Mouse (Mus musculus): ENCODE data around the gene Il9. TPM values are rescaled to one million over a fixed set of nuclear protein-coding genes. Genes with fewer than 3 reads are reported as not detected.

The Il9 gene
- polyA plus RNA-seq, 1 experiment, result not detected

GRCm38 (mm10) chr13:56475363-56475762, 6.7 kb downstream of the Il9 start:
- 22% methylated on average over 4 of the region's 4 CpGs for WGBS
- DNase-seq (ENCODE audit: low read depth, low spot score), result no peak

GRCm38 (mm10) chr13:56472661-56473060, 9.4 kb downstream of the Il9 start:
- no peak for DNase-seq (ENCODE audit: low read depth, low spot score)
- 90% methylated on average over 9 of the region's 9 CpGs for WGBS

GRCm38 (mm10) chr13:56471951-56472350, 10.1 kb downstream of the Il9 start:
- WGBS, result 56% methylated on average over 9 of the region's 9 CpGs
- no peak for DNase-seq (ENCODE audit: low read depth, low spot score)

DNA sequence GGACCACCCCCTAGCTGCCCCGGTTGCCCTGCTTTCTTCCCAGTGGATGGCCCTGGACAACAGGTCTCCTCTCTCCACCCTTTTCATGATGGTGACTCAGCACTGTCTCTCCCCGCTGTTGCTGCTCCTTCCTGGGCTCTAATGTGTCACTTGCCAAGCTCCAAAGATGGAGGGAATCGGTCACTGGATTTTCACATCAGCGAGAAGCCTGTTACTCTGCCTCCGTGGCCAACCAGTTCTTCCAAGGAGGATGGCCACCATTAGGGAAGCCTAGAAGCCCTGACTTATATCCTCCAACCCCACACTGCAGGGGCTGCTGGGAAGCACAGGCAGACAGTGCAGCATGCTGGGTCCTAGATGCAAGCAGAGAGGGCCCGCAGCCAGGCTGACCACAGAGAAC, 10.8 kb downstream of the Il9 start:
- DNase-seq (ENCODE audit: low read depth, low spot score), result no peak
- 81% methylated on average over 6 of the region's 6 CpGs for WGBS

DNA sequence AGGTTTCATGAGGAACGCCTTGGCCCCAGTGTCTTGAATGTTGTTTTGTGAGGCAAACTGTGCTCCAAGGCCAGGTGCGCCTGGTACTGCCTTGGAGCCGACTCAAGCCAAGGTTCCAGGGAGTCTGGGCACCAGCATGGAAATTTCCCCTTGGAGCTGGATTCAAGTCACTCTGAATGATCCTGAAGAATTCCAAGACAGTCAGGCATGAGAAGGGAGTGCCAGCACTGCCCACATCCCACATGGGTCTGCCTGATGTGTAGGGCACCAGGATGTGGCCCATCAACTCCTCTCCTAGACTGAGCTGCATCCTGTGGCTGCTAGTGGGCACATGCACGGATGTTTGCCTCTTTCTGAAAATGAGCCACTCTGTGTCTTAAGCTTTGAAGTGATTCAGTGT, 13.5 kb downstream of the Il9 start:
- DNase-seq (ENCODE audit: low read depth, low spot score), result no peak
- WGBS, result 95% methylated on average over 4 of the region's 4 CpGs

- 96% methylated on average over 7 of the region's 7 CpGs for WGBS
- DNase-seq (ENCODE audit: low read depth, low spot score), result no peak
Measured at GRCm38 (mm10) chr13:56467786-56468185, 14.3 kb downstream of the Il9 start.

GRCm38 (mm10) chr13:56463750-56464149, 18.3 kb downstream of the Il9 start:
- WGBS, result 77% methylated on average over 6 of the region's 6 CpGs
- no peak for DNase-seq (ENCODE audit: low read depth, low spot score)

- no peak for DNase-seq (ENCODE audit: low read depth, low spot score)
- 91% methylated on average over 7 of the region's 7 CpGs for WGBS
Measured at GRCm38 (mm10) chr13:56463261-56463660, 18.8 kb downstream of the Il9 start.

DNA sequence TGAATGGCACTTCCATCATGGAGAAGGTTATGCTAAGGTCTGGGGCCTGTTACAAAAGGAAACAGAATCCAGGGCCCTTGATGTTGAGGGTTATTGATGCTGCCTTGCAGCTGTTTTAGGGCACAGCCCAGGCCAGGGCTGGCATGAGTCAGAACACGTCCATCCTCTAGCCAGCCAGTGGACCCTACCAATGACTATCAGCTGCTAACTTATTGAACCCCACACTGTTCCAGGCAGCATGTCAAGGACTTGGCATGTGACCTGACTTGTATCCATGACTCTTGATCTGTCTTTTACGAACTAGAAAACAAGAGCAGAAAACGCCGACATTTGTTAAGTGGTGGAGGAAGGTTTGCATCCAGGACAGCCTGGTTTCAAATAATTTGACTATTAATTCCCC, 19.3 kb downstream of the Il9 start:
- no peak for DNase-seq (ENCODE audit: low read depth, low spot score)
- 89% methylated on average over 4 of the region's 4 CpGs for WGBS

GRCm38 (mm10) chr13:56461460-56461859, 20.6 kb downstream of the Il9 start:
- WGBS, result 66% methylated on average over 4 of the region's 4 CpGs
- no peak for DNase-seq (ENCODE audit: low read depth, low spot score)

GRCm38 (mm10) chr13:56458001-56458400, 24.0 kb downstream of the Il9 start:
- DNase-seq (ENCODE audit: low read depth, low spot score), result no peak
- 26% methylated on average over 9 of the region's 9 CpGs for WGBS

- no peak for DNase-seq (ENCODE audit: low read depth, low spot score)
- WGBS, result 31% methylated on average over 8 of the region's 8 CpGs
Measured at GRCm38 (mm10) chr13:56450035-56450434, 32.0 kb downstream of the Il9 start.

DNA sequence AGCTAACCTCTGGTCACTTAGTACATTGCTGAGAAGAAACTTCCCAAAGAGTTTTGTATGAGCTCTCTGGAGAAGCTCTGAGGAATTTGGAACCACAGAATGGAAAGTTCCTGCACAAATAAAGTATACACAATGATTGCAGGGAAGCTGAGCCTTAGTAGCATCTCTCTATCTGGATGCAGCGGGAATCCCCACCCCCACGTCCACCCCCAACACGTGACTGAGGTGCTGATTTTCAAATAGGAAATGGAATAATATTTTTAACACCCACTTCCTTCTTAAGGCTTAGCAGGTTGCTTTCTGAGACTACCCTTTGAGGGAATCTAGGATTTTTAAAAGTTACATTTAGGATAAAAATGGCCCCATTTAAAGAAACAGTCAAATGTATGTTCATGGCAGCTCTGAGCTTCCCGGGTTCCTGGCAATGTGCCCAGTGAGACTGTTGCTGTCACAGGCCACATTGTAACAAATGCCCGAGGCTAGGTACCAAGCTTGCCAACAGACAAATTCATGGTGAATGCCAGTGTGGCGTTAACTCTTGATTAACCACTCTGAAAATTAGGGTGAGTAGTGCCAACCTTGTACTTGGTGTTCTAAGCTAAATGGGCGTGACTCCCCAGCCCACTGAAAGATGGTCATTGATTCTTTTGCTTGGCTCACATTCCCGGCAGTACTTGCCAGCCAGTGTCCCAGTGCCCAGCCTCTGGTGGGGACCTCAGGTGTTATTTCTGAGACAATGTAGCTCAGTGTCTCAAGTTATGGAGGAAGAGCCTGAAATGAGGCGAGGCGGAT, 32.6 kb downstream of the Il9 start:
- no peak for DNase-seq (ENCODE audit: low read depth, low spot score)

GRCm38 (mm10) chr13:56444996-56445395, 37.0 kb downstream of the Il9 start:
- no peak for DNase-seq (ENCODE audit: low read depth, low spot score)
- 90% methylated on average over 6 of the region's 6 CpGs for WGBS

More for the DNA sequence above, 32.6 kb downstream of the Il9 start:
- 39% methylated on average over 10 of the region's 10 CpGs for WGBS

GRCm38 (mm10) chr13:56444112-56444511, 37.9 kb downstream of the Il9 start:
- 77% methylated on average over 3 of the region's 3 CpGs for WGBS
- no peak for DNase-seq (ENCODE audit: low read depth, low spot score)

- no peak for DNase-seq (ENCODE audit: low read depth, low spot score)
- WGBS, result 64% methylated on average over 7 of the region's 7 CpGs
Measured at GRCm38 (mm10) chr13:56443411-56443810, 38.6 kb downstream of the Il9 start.

GRCm38 (mm10) chr13:56438211-56439075, 43.6 kb downstream of the Il9 start, which contains the start of gene Slc25a48:
TSS of gene Slc25a48 (plus strand) at chr13:56438355.
- DNase-seq (ENCODE audit: low read depth, low spot score), result no peak

DNA sequence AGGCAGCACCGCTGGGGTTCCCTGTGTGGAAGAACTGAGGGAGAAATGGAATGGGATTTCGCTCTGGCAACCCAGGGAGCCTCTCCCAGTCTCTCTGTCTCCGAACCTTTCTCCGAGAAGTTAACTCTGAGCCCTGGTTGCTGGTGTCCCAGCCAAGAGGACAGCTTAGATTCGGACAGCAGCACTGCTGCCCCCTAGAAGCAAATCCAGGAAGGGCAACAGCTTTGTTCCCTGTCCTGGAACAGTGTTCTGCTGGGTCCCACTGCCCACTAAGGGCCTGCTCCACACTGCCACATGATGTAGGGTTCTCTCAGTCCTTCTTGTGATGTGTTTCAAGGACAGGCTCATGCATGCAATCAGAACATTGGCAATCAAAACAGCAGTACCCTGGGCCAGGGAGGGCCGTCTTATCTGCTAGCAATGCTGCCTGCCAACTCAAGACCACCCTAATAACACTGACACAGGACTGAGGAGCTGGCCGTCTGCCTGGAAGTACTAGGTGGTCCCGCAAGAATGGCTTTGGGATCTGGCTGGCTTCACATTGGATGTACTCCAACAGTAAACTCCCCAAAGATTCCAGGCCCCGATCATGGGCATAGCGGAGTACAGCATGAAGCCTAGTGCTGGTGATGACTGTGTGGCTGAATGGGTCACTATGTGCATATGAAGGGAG, 46.3 kb downstream of the Il9 start:
- WGBS, result 81% methylated on average over 10 of the region's 10 CpGs
- no peak for DNase-seq (ENCODE audit: low read depth, low spot score)

More at GRCm38 (mm10) chr13:56438211-56439075, 43.6 kb downstream of the Il9 start, which contains the start of gene Slc25a48:
- WGBS, result 2% methylated on average over 51 of the region's 51 CpGs

- DNase-seq (ENCODE audit: low read depth, low spot score), result no peak
- 72% methylated on average over 9 of the region's 9 CpGs for WGBS
Measured at GRCm38 (mm10) chr13:56434311-56434751, 47.7 kb downstream of the Il9 start.

DNA sequence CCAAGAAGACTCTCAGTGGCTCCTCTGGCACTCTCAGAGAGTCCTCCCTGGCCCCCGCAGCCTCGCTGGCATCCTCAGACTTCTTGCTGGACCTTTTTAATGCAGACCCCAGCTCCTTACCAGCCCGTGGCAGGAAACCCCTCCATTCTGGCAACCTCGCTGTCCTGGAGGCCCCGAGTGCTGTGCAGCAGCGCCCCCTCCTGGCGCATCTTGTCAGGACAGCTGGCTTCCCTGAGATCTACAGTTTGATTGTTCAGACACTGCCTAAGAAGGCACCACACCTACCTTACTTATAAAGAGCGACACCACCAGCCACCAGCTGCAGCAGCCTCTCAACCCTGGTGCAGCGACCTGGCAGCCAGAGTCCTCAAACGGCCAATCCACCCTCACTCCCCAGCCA, 48.6 kb downstream of the Il9 start:
- 24% methylated on average over 10 of the region's 10 CpGs for WGBS
- DNase-seq (ENCODE audit: low read depth, low spot score), result no peak
